Mouse (Mus musculus): Measurements from ENCODE around the gene Suv39h2.
A peak's percentile ranks its signal among the peaks of the same experiment; 100 is the strongest.

The Suv39h2 gene

DNA sequence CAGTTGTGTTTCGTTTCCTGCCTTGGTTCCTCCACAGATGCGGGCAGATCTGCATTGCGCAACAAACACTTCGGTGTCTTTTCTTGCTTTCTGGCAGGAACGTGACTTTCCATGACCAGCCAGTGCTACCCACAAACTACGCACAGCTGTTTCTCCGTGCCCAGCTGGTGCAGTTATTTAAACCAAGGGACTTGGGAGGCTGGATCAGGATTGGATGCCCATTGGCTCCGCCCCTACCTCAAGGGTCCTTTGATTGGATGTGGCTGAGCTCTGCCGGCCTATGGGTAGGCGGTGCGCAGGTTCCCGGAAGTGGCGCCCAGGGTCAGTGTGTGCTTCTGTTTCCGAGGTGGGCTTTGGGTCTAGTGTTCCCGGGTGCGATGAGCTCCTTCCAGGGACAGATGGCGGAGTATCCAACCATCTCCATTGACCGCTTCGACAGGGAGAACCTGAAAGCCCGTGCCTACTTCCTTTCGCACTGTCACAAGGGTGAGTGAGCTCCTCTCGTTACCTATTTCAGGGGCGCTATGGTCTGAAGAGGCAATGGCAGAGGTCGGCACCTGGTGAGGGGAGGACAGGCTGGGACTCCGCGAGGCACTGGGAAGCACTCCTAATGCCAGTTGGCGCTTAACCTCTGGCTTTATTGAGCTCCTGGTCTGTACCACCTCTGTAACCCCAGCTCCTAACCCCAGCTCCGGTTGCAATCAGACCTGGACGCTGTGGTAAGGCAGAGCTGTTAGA lies 50.8 kb downstream of the Suv39h2 start, which contains the start of gene Dclre1c:
Dclre1c (plus strand) TSS at position 291 of the 738 bp plus-strand sequence.
- DNase-seq (ENCODE audit: low read depth, low spot score): peak; percentile 80

DNA sequence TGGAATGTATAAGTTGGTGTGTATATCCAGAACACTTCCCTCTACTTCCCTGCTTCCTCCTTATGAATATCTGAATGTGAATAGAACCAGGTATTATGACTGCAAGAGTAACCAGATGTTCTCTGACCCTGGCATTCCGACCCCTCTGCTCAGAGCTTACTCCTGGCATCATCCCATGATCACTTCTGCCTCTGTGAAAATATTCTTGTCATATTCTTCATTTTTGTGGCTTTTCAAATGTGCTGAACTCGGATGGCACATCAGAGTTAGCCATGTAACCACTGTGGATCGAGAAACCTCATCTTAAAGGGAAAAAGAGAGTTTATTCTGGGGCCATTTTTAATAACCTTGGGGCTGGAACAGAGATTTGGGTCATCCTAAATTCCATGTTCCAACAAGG lies 52.3 kb downstream of the Suv39h2 start, which contains the start of gene Meig1:
Meig1 (minus strand) TSS at position 101 of the 400 bp plus-strand sequence.
- DNase-seq (ENCODE audit: low read depth, low spot score): no peak

DNA sequence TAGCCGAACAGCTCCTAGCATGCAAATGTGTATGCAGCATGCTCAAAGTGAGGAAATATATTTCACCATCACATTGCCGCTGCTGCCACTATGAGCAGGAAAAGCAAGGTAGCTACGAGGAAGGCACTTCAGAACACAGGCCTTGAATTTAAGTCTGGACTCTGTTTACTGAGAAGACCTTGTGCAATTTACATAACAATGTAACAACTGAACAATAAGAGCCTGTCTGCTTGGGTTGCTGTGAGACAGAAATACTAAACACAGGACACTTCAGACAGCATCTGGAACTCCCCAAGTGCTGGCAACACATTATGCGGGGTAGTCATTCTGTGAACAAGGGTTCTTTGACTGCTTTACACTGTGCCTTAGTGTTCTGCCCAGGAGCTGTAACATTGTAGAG lies 54.7 kb downstream of the Suv39h2 start:
- DNase-seq (ENCODE audit: low read depth, low spot score): no peak

DNA sequence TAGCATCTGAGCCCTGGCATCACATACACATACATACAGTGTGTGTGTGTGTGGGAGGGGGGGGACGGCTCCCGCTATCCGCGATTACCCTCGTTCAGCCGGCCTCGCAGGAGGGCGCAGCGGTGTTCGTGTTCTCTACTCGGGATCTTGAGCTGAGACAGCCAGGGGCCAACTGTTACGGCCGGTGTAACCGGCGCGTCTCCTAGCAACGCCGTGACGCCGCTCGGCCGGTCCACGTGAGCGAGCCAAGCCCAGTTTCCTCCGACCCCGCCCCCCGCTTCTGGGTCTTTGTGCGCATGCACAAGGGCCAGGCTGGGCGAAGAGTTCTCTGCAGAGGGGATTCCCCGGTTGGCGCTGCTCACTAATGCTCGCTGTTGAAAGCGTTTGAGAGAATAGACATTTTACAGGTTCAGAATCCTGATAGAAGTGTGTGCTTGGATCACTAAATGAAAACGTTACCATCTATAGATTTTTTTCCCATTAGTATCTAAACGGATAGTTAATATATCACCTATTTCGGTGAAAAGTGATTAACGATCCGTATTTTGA lies 55.9 kb downstream of the Suv39h2 start:
- peak; percentile 94 for DNase-seq (ENCODE audit: low read depth, low spot score)

- no peak for DNase-seq (ENCODE audit: low read depth, low spot score)
Observed at GRCm38 (mm10) chr2:3415676-3416075, 59.2 kb downstream of the Suv39h2 start.

DNA sequence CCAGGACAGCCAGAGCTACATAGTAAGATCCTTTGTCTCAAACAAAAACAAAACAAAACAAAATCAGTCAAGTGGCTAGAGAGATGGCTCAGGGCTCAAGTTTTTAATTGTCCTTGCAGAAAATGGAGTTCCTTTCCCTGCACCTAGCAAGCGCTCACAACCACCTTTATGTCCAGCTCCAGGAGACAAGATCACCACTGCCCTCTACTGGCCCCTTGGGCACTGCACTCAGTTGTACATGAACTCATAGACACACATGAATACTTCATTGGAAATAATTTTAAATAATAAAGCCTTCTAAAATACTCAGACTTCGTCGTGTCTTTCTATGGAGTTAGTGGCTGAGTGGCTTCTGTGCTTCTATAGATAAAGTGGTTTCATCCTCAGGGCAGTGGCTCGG lies 60.6 kb downstream of the Suv39h2 start:
- peak; percentile 43 for DNase-seq (ENCODE audit: low read depth, low spot score)

- no peak for DNase-seq (ENCODE audit: low read depth, low spot score)
Observed at GRCm38 (mm10) chr2:3407756-3408155, 67.1 kb downstream of the Suv39h2 start.

- no peak for DNase-seq (ENCODE audit: low read depth, low spot score)
Observed at GRCm38 (mm10) chr2:3405981-3406380, 68.8 kb downstream of the Suv39h2 start.
